Mouse (Mus musculus) embryonic facial prominence, embryonic 11.5 days (tissue): ENCODE data around the gene Slc25a21. TPM values are rescaled to one million over a fixed set of nuclear protein-coding genes. Genes with fewer than 3 reads are reported as not detected.

Source experiments
- ATAC-seq: fragments of 200-750 bp; cut with Nextera tagmentation; replicated peaks from 2 replicates; pipeline ENCODE4 v1.8.0; 2017; ENCODE audit warnings: low read depth; ENCODE audit not compliant: insufficient number of reproducible peaks, low FRiP score, low TSS enrichment
- DNase-seq: peaks from one replicate; pipeline ENCODE4 v3.0.0-alpha.2; 2015; ENCODE audit warnings: low spot score
- H3K27ac ChIP-seq: fragments of 300-500 bp; sonication (generic); replicated peaks from 2 replicates; pipeline ENCODE4 v1.5.1; 2014; ENCODE audit warnings: mild to moderate bottlenecking, low read depth, low read length, control low read depth
- H3K27me3 ChIP-seq: fragments of 300-500 bp; sonication (generic); 2 replicates; pipeline ENCODE4 v1.6.1; 2014; ENCODE audit warnings: mild to moderate bottlenecking, low read length, moderate library complexity, mixed read lengths; ENCODE audit not compliant: control insufficient read depth, insufficient read depth
- H3K36me3 ChIP-seq: fragments of 300-500 bp; sonication (generic); replicated peaks from 2 replicates; pipeline ENCODE4 v1.6.1; 2014; ENCODE audit warnings: low read depth, mild to moderate bottlenecking, low read length, moderate library complexity, mixed read lengths; ENCODE audit not compliant: control insufficient read depth, insufficient read depth
- H3K4me1 ChIP-seq: fragments of 300-500 bp; sonication (generic); 2 replicates; pipeline ENCODE4 v1.6.1; 2014; ENCODE audit warnings: low read length, mixed read lengths; ENCODE audit not compliant: control insufficient read depth, insufficient read depth
- H3K4me2 ChIP-seq: fragments of 300-500 bp; sonication (generic); 2 replicates; pipeline ENCODE4 v1.6.1; 2014; ENCODE audit warnings: low read depth, mild to moderate bottlenecking, control low read depth, low read length, moderate library complexity
- H3K4me3 ChIP-seq: fragments of 300-500 bp; sonication (generic); 2 replicates; pipeline ENCODE4 v1.5.1; 2014; ENCODE audit warnings: low read depth, low read length, control low read depth
- H3K9ac ChIP-seq: fragments of 300-500 bp; sonication (generic); replicated peaks from 2 replicates; pipeline ENCODE4 v1.6.1; 2014; ENCODE audit warnings: mild to moderate bottlenecking, control low read depth, low read length
- H3K9me3 ChIP-seq: fragments of 300-500 bp; sonication (generic); replicated peaks from 2 replicates; pipeline ENCODE4 v1.6.1; 2016; ENCODE audit warnings: mild to moderate bottlenecking, low read length, inconsistent platforms, mixed read lengths; ENCODE audit not compliant: control insufficient read depth
- WGBS: fragments of 180-500 bp; shearing (Covaris S2); extraction: QIAGEN DNeasy Blood & Tissue Kit; methylation state at CpG from one replicate; pipeline ENCODE4 v1.1.7; 2014; 5-methylcytosine and 5-hydroxymethylcytosine counted together
- polyA plus RNA-seq: library from polyadenylated mRNA; unstranded; fragments of >200 nt; fragmentation: Nextera tagmentation; extraction: Ambion mirVana; gene quantifications from 2 replicates; pipeline ENCODE4 v1.2.1, GENCODE M21; 2014

The Slc25a21 gene
- polyA plus RNA-seq, 1 experiment from 2014 or later: 1.9 TPM

- Histone ChIP-seq H3K4me3 (no peak overlapping the region), H3K36me3 (no peaks in the 10 kb centered on the region), H3K9ac (no peak overlapping the region), H3K4me2 (no peak overlapping the region), H3K27ac (no peak overlapping the region), H3K4me1 (no peaks in the 10 kb centered on the region), H3K9me3 (no peaks in the 10 kb centered on the region), H3K27me3 (no peaks in the 10 kb centered on the region)
- DNase-seq: no peak
- 83% methylated on average over 3 of the region's 3 CpGs for WGBS
- no peak for ATAC-seq
Measured at GRCm38 (mm10) chr12:56870569-56870968, 326.7 kb downstream of the Slc25a21 start.

- no peaks in the 10 kb centered on the region for H3K36me3 ChIP-seq
- no peak overlapping the region for H3K4me2 ChIP-seq
- no peak for DNase-seq
- no peak overlapping the region for H3K9ac ChIP-seq
- no peaks in the 10 kb centered on the region for H3K9me3 ChIP-seq
- no peaks in the 10 kb centered on the region for H3K27me3 ChIP-seq
- no peak for ATAC-seq
- WGBS: 70% methylated on average over 4 of the region's 4 CpGs
- H3K4me3 ChIP-seq: no peak overlapping the region
- no peaks in the 10 kb centered on the region for H3K4me1 ChIP-seq
- H3K27ac ChIP-seq: no peak overlapping the region
Measured at GRCm38 (mm10) chr12:56863873-56864562, 333.3 kb downstream of the Slc25a21 start.

- Histone ChIP-seq H3K4me2 (no peak overlapping the region), H3K4me1 (no peaks in the 10 kb centered on the region), H3K36me3 (no peaks in the 10 kb centered on the region), H3K4me3 (no peak overlapping the region), H3K9ac (no peak overlapping the region), H3K27ac (no peak overlapping the region), H3K9me3 (no peaks in the 10 kb centered on the region), H3K27me3 (no peaks in the 10 kb centered on the region)
- 42% methylated on average over 4 of the region's 4 CpGs for WGBS
- DNase-seq (no peak), ATAC-seq (no peak)
Measured at GRCm38 (mm10) chr12:56852679-56853078, 344.6 kb downstream of the Slc25a21 start.

GRCm38 (mm10) chr12:56851464-56851863 is 345.8 kb downstream of the Slc25a21 start:
- Histone ChIP-seq H3K36me3 (no peaks in the 10 kb centered on the region), H3K9me3 (no peaks in the 10 kb centered on the region), H3K27me3 (no peaks in the 10 kb centered on the region), H3K27ac (no peak overlapping the region), H3K9ac (no peak overlapping the region), H3K4me1 (no peaks in the 10 kb centered on the region), H3K4me3 (no peak overlapping the region), H3K4me2 (no peak overlapping the region)
- no peak for ATAC-seq
- peak; percentile 21 for DNase-seq
- 29% methylated on average over 3 of the region's 3 CpGs for WGBS

- 75% methylated on average over 1 of the region's 1 CpGs for WGBS
- Histone ChIP-seq H3K36me3 (no peaks in the 10 kb centered on the region), H3K4me1 (no peaks in the 10 kb centered on the region), H3K27ac (no peak overlapping the region), H3K27me3 (no peaks in the 10 kb centered on the region), H3K9ac (no peak overlapping the region), H3K9me3 (no peaks in the 10 kb centered on the region), H3K4me2 (no peak overlapping the region), H3K4me3 (no peak overlapping the region)
- no peak for DNase-seq
- ATAC-seq: no peak
Measured at GRCm38 (mm10) chr12:56829945-56830344, 367.3 kb downstream of the Slc25a21 start.

GRCm38 (mm10) chr12:56829455-56829883 is 367.8 kb downstream of the Slc25a21 start:
- no peak overlapping the region for H3K9ac ChIP-seq
- H3K9me3 ChIP-seq: no peaks in the 10 kb centered on the region
- peak overlapping the region; percentile 23; the same call in 1 of the 2 replicates for H3K4me2 ChIP-seq
- WGBS: 14% methylated on average over 5 of the region's 5 CpGs
- DNase-seq (peak; percentile 76), ATAC-seq (peak; percentile 84)
- no peak overlapping the region; the same call in 1 of the 2 replicates for H3K27ac ChIP-seq
- no peaks in the 10 kb centered on the region for H3K27me3 ChIP-seq
- no peaks in the 10 kb centered on the region for H3K36me3 ChIP-seq
- H3K4me1 ChIP-seq: no peaks in the 10 kb centered on the region
- no peak overlapping the region for H3K4me3 ChIP-seq

GRCm38 (mm10) chr12:56827808-56828384 is 369.4 kb downstream of the Slc25a21 start:
- Histone ChIP-seq H3K4me1 (no peaks in the 10 kb centered on the region), H3K36me3 (no peaks in the 10 kb centered on the region), H3K27ac (no peak overlapping the region), H3K4me2 (no peak overlapping the region), H3K9me3 (no peaks in the 10 kb centered on the region), H3K4me3 (no peak overlapping the region), H3K27me3 (no peaks in the 10 kb centered on the region), H3K9ac (no peak overlapping the region)
- ATAC-seq (no peak), DNase-seq (no peak)
- WGBS: 80% methylated on average over 8 of the region's 8 CpGs

- Histone ChIP-seq H3K4me1 (no peaks in the 10 kb centered on the region), H3K9me3 (no peaks in the 10 kb centered on the region), H3K36me3 (no peaks in the 10 kb centered on the region), H3K27ac (no peak overlapping the region), H3K4me2 (no peak overlapping the region), H3K4me3 (no peak overlapping the region), H3K9ac (no peak overlapping the region), H3K27me3 (no peaks in the 10 kb centered on the region)
- ATAC-seq (no peak), DNase-seq (no peak)
- 70% methylated on average over 5 of the region's 5 CpGs for WGBS
Measured at GRCm38 (mm10) chr12:56824688-56825087, 372.6 kb downstream of the Slc25a21 start.
